Mouse (Mus musculus): ENCODE data around the gene Opa3. TPM values are rescaled to one million over a fixed set of nuclear protein-coding genes. Genes with fewer than 3 reads are reported as not detected.
"Not testable (repeated sequence)": the region's sequence is repeated elsewhere in the genome, so short reads cannot be mapped to it uniquely, and the experiment has no call there.

The Opa3 gene
- polyA plus RNA-seq, 1 experiment from 2014 or later, result 20.7 TPM

DNA sequence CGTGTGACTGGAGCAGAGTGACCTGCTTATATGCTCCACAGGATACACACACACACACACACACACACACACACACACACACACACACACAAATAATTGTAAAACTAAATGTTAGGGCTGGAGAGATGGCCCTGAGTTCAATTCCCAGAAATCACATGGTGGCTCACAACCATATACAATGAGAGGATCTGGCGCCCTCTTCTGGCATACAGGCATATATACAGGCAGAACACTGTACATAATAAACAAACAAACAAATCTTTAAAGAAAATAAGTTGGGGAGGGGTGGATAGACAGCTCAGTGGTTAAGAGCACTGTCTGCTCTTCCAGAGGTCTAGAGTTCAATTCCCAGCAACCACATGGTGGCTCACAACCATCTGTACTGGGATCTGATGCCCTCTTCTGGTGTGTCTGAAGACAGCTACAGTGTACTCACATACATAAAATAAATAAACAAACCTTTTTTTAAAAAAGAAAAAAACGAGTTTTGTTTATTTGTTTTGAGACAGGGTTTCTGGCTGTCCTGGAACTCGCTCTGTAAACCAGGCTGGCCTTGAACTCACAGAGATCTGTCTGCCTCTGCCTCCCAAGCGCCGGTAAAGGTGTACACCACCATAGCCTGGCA, 53.7 kb downstream of the Opa3 start:
- 23% methylated on average over 6 of the region's 6 CpGs for WGBS
- peak overlapping the region; percentile 92 for H3K4me2 ChIP-seq (replicated peaks; ENCODE audit: low read depth)
- peak; percentile 77 for TF ChIP-seq CTCF (IDR thresholded peaks at IDR 0.05; ENCODE audit: low read depth)
- not testable (repeated sequence) for H3K27ac ChIP-seq (replicated peaks); DNase-seq (ENCODE audit: low spot score); H3K4me1 ChIP-seq (replicated peaks; ENCODE audit: control insufficient read depth, insufficient read depth); ATAC-seq (ENCODE audit: low FRiP score, low TSS enrichment); H3K36me3 ChIP-seq (ENCODE audit: control insufficient read depth, insufficient read depth, low read length); H3K9ac ChIP-seq (ENCODE audit: low read length); H3K9me3 ChIP-seq (ENCODE audit: control insufficient read depth, low read length)
- H3K27me3 ChIP-seq (ENCODE audit: control insufficient read depth, insufficient read depth, low read length), result peaks cover 13% of the 10 kb centered on the region; the same call in 1 of the 2 replicates
- H3K4me3 ChIP-seq (ENCODE audit: low read depth, low read length), result 0 out of 2 replicates have a peak overlapping the region, but pooled peaks have one; percentile 53

- Histone ChIP-seq H3K4me1 (replicated peaks; ENCODE audit: control insufficient read depth, insufficient read depth) (no peaks in the 10 kb centered on the region), H3K4me3 (ENCODE audit: low read depth, low read length) (peak within 1 kb of the TSS; percentile 53), H3K9me3 (ENCODE audit: control insufficient read depth, low read length) (no peaks in the 10 kb centered on the region), H3K36me3 (ENCODE audit: control insufficient read depth, insufficient read depth, low read length) (no peaks in the 10 kb centered on the region), H3K27ac (replicated peaks) (0 out of 2 replicates have a peak within 1 kb of the TSS, but pooled peaks have one; percentile 30), H3K27me3 (ENCODE audit: control insufficient read depth, insufficient read depth, low read length) (peaks cover 13% of the 10 kb centered on the region; the same call in 1 of the 2 replicates), H3K9ac (ENCODE audit: low read length) (peak within 1 kb of the TSS; percentile 47; the same call in 1 of the 2 replicates), H3K4me2 (replicated peaks; ENCODE audit: low read depth) (peak within 1 kb of the TSS; percentile 92)
- WGBS, result under 1% methylated on average over 36 of the region's 37 CpGs
- DNase-seq (ENCODE audit: low spot score) (peak; percentile 90), ATAC-seq (ENCODE audit: low FRiP score, low TSS enrichment) (peak; percentile 82)
- no peak for TF ChIP-seq CTCF (IDR thresholded peaks at IDR 0.05; ENCODE audit: low read depth)
- TF ChIP-seq EP300 (optimal IDR thresholded peaks at IDR 0.05), result no peak
Observed at GRCm38 (mm10) chr7:19282385-19282784, 54.3 kb downstream of the Opa3 start, which contains the start of gene Rtn2. Rtn2 (plus strand) TSS chr7:19282624.

DNA sequence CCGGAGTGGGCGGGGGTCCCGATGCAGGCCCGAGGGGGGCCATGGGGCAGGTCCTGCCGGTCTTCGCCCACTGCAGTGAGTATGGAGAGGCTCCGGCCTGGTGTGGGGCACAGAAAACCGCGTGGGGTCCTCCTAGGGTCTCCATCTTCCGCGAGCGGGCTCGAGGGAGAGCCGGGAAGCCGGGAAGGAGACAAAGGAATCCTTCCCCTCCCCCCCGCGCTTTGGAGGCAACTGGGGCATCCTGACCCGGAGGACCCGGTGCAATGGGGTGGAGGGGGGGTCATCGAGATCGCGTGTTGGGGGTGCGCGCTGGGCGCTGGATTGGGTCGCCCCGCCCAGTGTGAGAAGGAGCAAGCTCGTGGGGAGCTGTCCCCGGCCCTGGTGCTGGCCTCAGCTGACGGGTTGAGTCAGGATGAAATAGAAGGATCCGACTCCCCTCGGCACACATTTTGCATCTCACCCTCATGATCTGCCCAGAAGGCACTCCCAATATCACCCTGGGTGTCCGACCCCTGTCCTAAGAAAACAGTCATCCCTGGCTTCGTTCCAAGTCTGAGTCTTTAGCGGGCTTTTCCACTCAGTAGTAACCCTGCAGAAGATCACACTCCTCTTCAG, 54.8 kb downstream of the Opa3 start:
- H3K4me2 ChIP-seq (replicated peaks; ENCODE audit: low read depth), result peak overlapping the region; percentile 92
- 3% methylated on average over 35 of the region's 35 CpGs for WGBS
- ATAC-seq (ENCODE audit: low FRiP score, low TSS enrichment) (peak; percentile 64), DNase-seq (ENCODE audit: low spot score) (peak; percentile 77)
- peak overlapping the region; percentile 47; the same call in 1 of the 2 replicates for H3K9ac ChIP-seq (ENCODE audit: low read length)
- H3K27ac ChIP-seq (replicated peaks), result 0 out of 2 replicates have a peak overlapping the region, but pooled peaks have one; percentile 30
- no peaks in the 10 kb centered on the region for H3K4me1 ChIP-seq (replicated peaks; ENCODE audit: control insufficient read depth, insufficient read depth)
- peak overlapping the region; percentile 53 for H3K4me3 ChIP-seq (ENCODE audit: low read depth, low read length)
- peaks cover 13% of the 10 kb centered on the region; the same call in 1 of the 2 replicates for H3K27me3 ChIP-seq (ENCODE audit: control insufficient read depth, insufficient read depth, low read length)
- TF ChIP-seq CTCF (IDR thresholded peaks at IDR 0.05; ENCODE audit: low read depth) (no peak), EP300 (optimal IDR thresholded peaks at IDR 0.05) (no peak)
- H3K9me3 ChIP-seq (ENCODE audit: control insufficient read depth, low read length), result no peaks in the 10 kb centered on the region
- H3K36me3 ChIP-seq (ENCODE audit: control insufficient read depth, insufficient read depth, low read length), result no peaks in the 10 kb centered on the region

DNA sequence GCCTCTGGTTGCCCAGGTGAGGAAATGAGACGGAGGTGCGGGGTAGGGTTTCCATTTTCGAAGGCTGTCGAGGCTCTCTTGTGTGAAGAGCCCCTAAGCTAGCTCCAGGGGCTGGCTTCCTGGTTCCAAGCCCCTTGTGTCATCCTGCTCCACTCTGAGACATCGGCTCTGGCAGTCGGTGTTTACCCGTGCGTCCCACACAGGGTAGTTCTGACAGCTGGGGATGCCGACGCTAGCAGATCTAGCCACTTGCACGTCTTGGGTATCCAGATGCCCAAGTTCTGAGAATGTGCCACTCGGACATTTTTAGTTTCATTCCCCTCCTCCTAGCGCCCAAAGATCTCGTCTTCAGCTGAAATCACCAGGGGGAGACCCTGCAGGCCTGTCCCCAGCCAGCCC, 55.3 kb downstream of the Opa3 start:
- H3K9me3 ChIP-seq (ENCODE audit: control insufficient read depth, low read length), result no peaks in the 10 kb centered on the region
- no peak overlapping the region for H3K4me3 ChIP-seq (ENCODE audit: low read depth, low read length)
- no peaks in the 10 kb centered on the region for H3K36me3 ChIP-seq (ENCODE audit: control insufficient read depth, insufficient read depth, low read length)
- no peak for DNase-seq (ENCODE audit: low spot score)
- H3K4me1 ChIP-seq (replicated peaks; ENCODE audit: control insufficient read depth, insufficient read depth), result no peaks in the 10 kb centered on the region
- peaks cover 10% of the 10 kb centered on the region; the same call in 1 of the 2 replicates for H3K27me3 ChIP-seq (ENCODE audit: control insufficient read depth, insufficient read depth, low read length)
- no peak for TF ChIP-seq EP300 (optimal IDR thresholded peaks at IDR 0.05)
- no peak for TF ChIP-seq CTCF (IDR thresholded peaks at IDR 0.05; ENCODE audit: low read depth)
- H3K9ac ChIP-seq (ENCODE audit: low read length), result no peak overlapping the region
- WGBS, result 31% methylated on average over 14 of the region's 14 CpGs
- ATAC-seq (ENCODE audit: low FRiP score, low TSS enrichment), result no peak
- H3K27ac ChIP-seq (replicated peaks), result no peak overlapping the region
- H3K4me2 ChIP-seq (replicated peaks; ENCODE audit: low read depth), result peak overlapping the region; percentile 92; the same call in 1 of the 2 replicates

- ATAC-seq (ENCODE audit: low FRiP score, low TSS enrichment) (no peak), DNase-seq (ENCODE audit: low spot score) (peak; percentile 69)
- Histone ChIP-seq H3K27ac (replicated peaks) (no peak overlapping the region), H3K36me3 (ENCODE audit: control insufficient read depth, insufficient read depth, low read length) (no peaks in the 10 kb centered on the region), H3K4me3 (ENCODE audit: low read depth, low read length) (no peak overlapping the region), H3K9me3 (ENCODE audit: control insufficient read depth, low read length) (no peaks in the 10 kb centered on the region), H3K27me3 (ENCODE audit: control insufficient read depth, insufficient read depth, low read length) (peaks cover 1% of the 10 kb centered on the region; the same call in 1 of the 2 replicates), H3K4me1 (replicated peaks; ENCODE audit: control insufficient read depth, insufficient read depth) (no peaks in the 10 kb centered on the region), H3K9ac (ENCODE audit: low read length) (no peak overlapping the region), H3K4me2 (replicated peaks; ENCODE audit: low read depth) (no peak overlapping the region)
- 34% methylated on average over 4 of the region's 4 CpGs for WGBS
- TF ChIP-seq CTCF (IDR thresholded peaks at IDR 0.05; ENCODE audit: low read depth) (peak; percentile 85), EP300 (optimal IDR thresholded peaks at IDR 0.05) (no peak)
Observed at GRCm38 (mm10) chr7:19284763-19285162, 56.6 kb downstream of the Opa3 start.
